Mouse (Mus musculus): ENCODE results near the gene Itgb2l. TPM values are rescaled to one million over a fixed set of nuclear protein-coding genes. Genes with fewer than 3 reads are reported as not detected.
"Not testable (repeated sequence)": the region's sequence is repeated elsewhere in the genome, so short reads cannot be mapped to it uniquely, and the experiment has no call there.

Itgb2l gene
- total RNA-seq, 2 experiments from 2014 or later: not detected

GRCm38 (mm10) chr16:96457612-96458011 lies 14.2 kb upstream of the Itgb2l start:
- no peak for DNase-seq
- no peak for TF ChIP-seq CTCF (IDR thresholded peaks at IDR 0.05)
- H3K4me3 ChIP-seq: no peak overlapping the region
- no peak overlapping the region for H3K27ac ChIP-seq
- intact Hi-C loops (cut with DNase I): no loop called here

- DNase-seq: no peak
- intact Hi-C loops (cut with DNase I): no loop called here
- Histone ChIP-seq H3K27ac (no peak overlapping the region), H3K4me3 (no peak overlapping the region)
- no peak for TF ChIP-seq CTCF (IDR thresholded peaks at IDR 0.05)
Observed at GRCm38 (mm10) chr16:96454086-96454485, 10.7 kb upstream of the Itgb2l start.

GRCm38 (mm10) chr16:96450871-96451270 lies 7.5 kb upstream of the Itgb2l start:
- intact Hi-C loops (cut with DNase I); H3K27ac ChIP-seq; H3K4me3 ChIP-seq; DNase-seq: not testable (repeated sequence)

GRCm38 (mm10) chr16:96441826-96442225 lies 1.6 kb downstream of the Itgb2l start:
- no peak for TF ChIP-seq CTCF (IDR thresholded peaks at IDR 0.05)
- intact Hi-C loops (cut with DNase I): no loop called here
- no peak for DNase-seq
- no peak overlapping the region for H3K27ac ChIP-seq
- no peak overlapping the region for H3K4me3 ChIP-seq

GRCm38 (mm10) chr16:96440871-96441270 lies 2.5 kb downstream of the Itgb2l start:
- H3K4me3 ChIP-seq: no peak overlapping the region
- intact Hi-C loops (cut with DNase I): no loop called here
- DNase-seq: no peak
- no peak overlapping the region for H3K27ac ChIP-seq
- no peak for TF ChIP-seq CTCF (IDR thresholded peaks at IDR 0.05)

GRCm38 (mm10) chr16:96439682-96440081 lies 3.7 kb downstream of the Itgb2l start:
- DNase-seq: no peak
- intact Hi-C loops (cut with DNase I): no loop called here
- no peak overlapping the region for H3K27ac ChIP-seq
- no peak overlapping the region for H3K4me3 ChIP-seq
- no peak for TF ChIP-seq CTCF (IDR thresholded peaks at IDR 0.05)

GRCm38 (mm10) chr16:96438946-96439345 lies 4.5 kb downstream of the Itgb2l start:
- no peak overlapping the region for H3K27ac ChIP-seq
- no peak for DNase-seq
- intact Hi-C loops (cut with DNase I): no loop called here
- no peak for TF ChIP-seq CTCF (IDR thresholded peaks at IDR 0.05)
- no peak overlapping the region for H3K4me3 ChIP-seq

GRCm38 (mm10) chr16:96434024-96434785 lies 9.2 kb downstream of the Itgb2l start:
- H3K27ac ChIP-seq: no peak overlapping the region
- DNase-seq: no peak
- no peak overlapping the region for H3K4me3 ChIP-seq
- intact Hi-C loops (cut with DNase I): no loop called here
- no peak for TF ChIP-seq CTCF (IDR thresholded peaks at IDR 0.05)

GRCm38 (mm10) chr16:96433266-96433665 lies 10.2 kb downstream of the Itgb2l start:
- H3K4me3 ChIP-seq: no peak overlapping the region
- no peak for TF ChIP-seq CTCF (IDR thresholded peaks at IDR 0.05)
- H3K27ac ChIP-seq: no peak overlapping the region
- intact Hi-C loops (cut with DNase I): no loop called here
- no peak for DNase-seq

- Histone ChIP-seq H3K4me3 (no peak overlapping the region), H3K27ac (no peak overlapping the region)
- no peak for TF ChIP-seq CTCF (IDR thresholded peaks at IDR 0.05)
- intact Hi-C loops (cut with DNase I): no loop called here
- no peak for DNase-seq
Observed at GRCm38 (mm10) chr16:96429046-96429445, 14.4 kb downstream of the Itgb2l start.

GRCm38 (mm10) chr16:96426671-96427070 lies 16.7 kb downstream of the Itgb2l start:
- Histone ChIP-seq H3K4me3 (no peak overlapping the region), H3K27ac (no peak overlapping the region)
- no peak for DNase-seq
- intact Hi-C loops (cut with DNase I): no loop called here
- TF ChIP-seq CTCF (IDR thresholded peaks at IDR 0.05): no peak

- H3K4me3 ChIP-seq: no peak overlapping the region
- no peak for TF ChIP-seq CTCF (IDR thresholded peaks at IDR 0.05)
- intact Hi-C loops (cut with DNase I): no loop called here
- no peak for DNase-seq
- no peak overlapping the region for H3K27ac ChIP-seq
Observed at GRCm38 (mm10) chr16:96425044-96425443, 18.4 kb downstream of the Itgb2l start.

- no peak for TF ChIP-seq CTCF (IDR thresholded peaks at IDR 0.05)
- intact Hi-C loops (cut with DNase I): no loop called here
- no peak overlapping the region for H3K4me3 ChIP-seq
- H3K27ac ChIP-seq: no peak overlapping the region
- no peak for DNase-seq
Observed at GRCm38 (mm10) chr16:96408064-96408465, 35.4 kb downstream of the Itgb2l start.

- no peak for TF ChIP-seq CTCF (IDR thresholded peaks at IDR 0.05)
- no peak for DNase-seq
- H3K4me3 ChIP-seq: no peak overlapping the region
- intact Hi-C loops (cut with DNase I): no loop called here
- no peak overlapping the region for H3K27ac ChIP-seq
Observed at GRCm38 (mm10) chr16:96406312-96406711, 37.1 kb downstream of the Itgb2l start.

All from gastrocnemius, adult 2 months (tissue).